Mouse (Mus musculus) hindbrain, embryonic 13.5 days (tissue): ENCODE results near the gene Ethe1. TPM values are rescaled to one million over a fixed set of nuclear protein-coding genes. Genes with fewer than 3 reads are reported as not detected.

ENCODE experiments used
- ATAC-seq: fragments of 200-750 bp; cut with Nextera tagmentation; 2 replicates; pipeline ENCODE4 v1.8.0; 2017; ENCODE audit warnings: moderate TSS enrichment; ENCODE audit not compliant: low FRiP score
- H3K27ac ChIP-seq: fragments of 300-500 bp; sonication (generic); 2 replicates; pipeline ENCODE4 v1.5.1; 2015; ENCODE audit warnings: inconsistent platforms, mild to moderate bottlenecking, moderate library complexity
- H3K27me3 ChIP-seq: fragments of 300-500 bp; sonication (generic); 2 replicates; pipeline ENCODE4 v1.6.1; 2015; ENCODE audit warnings: mild to moderate bottlenecking, inconsistent platforms
- H3K36me3 ChIP-seq: fragments of 300-500 bp; sonication (generic); 2 replicates; pipeline ENCODE4 v1.6.1; 2015; ENCODE audit warnings: mild to moderate bottlenecking, inconsistent platforms
- H3K4me1 ChIP-seq: fragments of 300-500 bp; sonication (generic); replicated peaks from 2 replicates; pipeline ENCODE4 v1.6.1; 2015; ENCODE audit warnings: inconsistent platforms
- H3K4me2 ChIP-seq: fragments of 300-500 bp; sonication (generic); 2 replicates; pipeline ENCODE4 v1.6.1; 2015; ENCODE audit warnings: inconsistent platforms, mild to moderate bottlenecking, moderate library complexity
- H3K4me3 ChIP-seq: fragments of 300-500 bp; sonication (generic); 2 replicates; pipeline ENCODE4 v1.5.1; 2015; ENCODE audit warnings: mild to moderate bottlenecking, inconsistent platforms
- H3K9ac ChIP-seq: fragments of 300-500 bp; sonication (generic); 2 replicates; pipeline ENCODE4 v1.6.1; 2015; ENCODE audit warnings: mild to moderate bottlenecking, inconsistent platforms
- H3K9me3 ChIP-seq: fragments of 300-500 bp; sonication (generic); 2 replicates; pipeline ENCODE4 v1.6.1; 2016; ENCODE audit warnings: inconsistent platforms
- WGBS: fragments of 180-500 bp; shearing (Covaris S2); methylation state at CpG from one replicate; pipeline ENCODE4 v1.1.7; 2015; 5-methylcytosine and 5-hydroxymethylcytosine counted together
- polyA plus RNA-seq: library from polyadenylated mRNA; unstranded; fragments of >200 nt; fragmentation: Nextera tagmentation; extraction: Ambion mirVana; gene quantifications from 2 replicates; pipeline ENCODE4 v1.2.1, GENCODE M21; 2015

Gene Ethe1
- polyA plus RNA-seq, result 15.1 and 18.7 TPM in 2 replicates

DNA sequence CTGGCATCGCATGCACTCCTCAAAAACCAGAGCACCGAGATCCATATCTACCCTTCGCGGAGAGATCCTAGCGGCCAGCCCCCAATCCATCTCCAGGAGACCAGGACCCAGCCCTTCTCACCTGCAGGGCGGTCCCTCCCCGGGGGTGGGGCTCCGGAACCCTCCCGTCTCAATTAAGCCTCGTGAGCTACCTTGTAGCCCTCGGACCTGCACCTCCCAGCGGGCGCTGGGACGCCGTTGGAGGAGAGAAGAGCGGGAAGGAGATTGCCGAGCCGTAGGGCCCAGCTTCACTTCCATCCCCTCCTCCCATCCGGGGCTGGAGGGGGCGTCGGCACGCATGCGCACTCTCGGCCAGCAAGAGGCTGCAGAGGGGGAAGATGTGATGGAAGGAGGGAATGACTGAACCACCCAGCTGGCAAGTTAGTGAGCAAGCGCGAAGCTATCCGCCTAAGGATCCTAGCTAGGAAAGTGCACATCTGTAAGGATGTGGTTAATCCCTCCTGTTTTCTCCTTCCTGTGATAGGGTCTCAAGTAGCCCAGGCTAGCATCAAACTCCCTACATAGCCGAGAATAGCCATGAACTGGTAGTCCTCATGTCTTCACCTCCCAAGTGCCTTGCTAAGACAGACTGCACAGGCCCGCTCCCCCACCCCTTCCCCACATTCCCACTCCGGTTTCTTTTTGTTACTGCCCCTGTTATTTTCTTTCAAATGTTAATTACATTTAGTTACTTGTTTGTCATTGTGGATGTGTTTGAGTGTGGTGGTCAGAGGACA, at the start of gene Ethe1, which contains the start of gene Zfp575:
Ethe1 (plus strand) TSS at position 214 of the 776 bp plus-strand sequence.
Zfp575 (minus strand) TSS at position 312 of the 776 bp plus-strand sequence.
- no peaks in the 10 kb centered on the region for H3K36me3 ChIP-seq
- H3K4me3 ChIP-seq, result peak within 1 kb of the TSS; percentile 56
- peak; percentile 80 for ATAC-seq
- H3K9me3 ChIP-seq, result no peaks in the 10 kb centered on the region
- peak within 1 kb of the TSS; percentile 62 for H3K4me2 ChIP-seq
- H3K27me3 ChIP-seq, result peaks cover 31% of the 10 kb centered on the region
- H3K9ac ChIP-seq, result peak within 1 kb of the TSS; percentile 89
- H3K4me1 ChIP-seq, result peaks cover 16% of the 10 kb centered on the region
- WGBS, result 7% methylated on average over 28 of the region's 30 CpGs
- peak within 1 kb of the TSS; percentile 70 for H3K27ac ChIP-seq

DNA sequence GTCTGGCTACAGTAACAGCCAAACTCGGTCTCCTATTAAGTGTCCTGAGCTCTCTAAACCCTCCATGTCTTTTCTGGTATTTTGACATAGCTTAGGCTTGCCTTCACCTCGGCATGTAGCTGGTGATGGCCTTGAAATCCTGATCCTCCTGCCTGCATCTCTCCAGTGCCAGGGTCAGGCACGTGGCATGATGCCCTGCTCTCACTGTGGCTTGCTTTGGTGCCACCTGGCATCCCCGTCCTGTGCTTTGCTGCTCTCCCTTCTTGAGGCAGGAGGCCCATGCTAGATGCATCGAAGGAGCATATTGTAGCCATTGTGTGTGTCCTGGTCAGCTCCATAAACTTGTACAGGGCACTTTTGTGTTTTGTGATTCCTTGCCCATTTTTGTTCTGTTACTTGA, 49.8 kb upstream of the Ethe1 start:
- 79% methylated on average over 5 of the region's 5 CpGs for WGBS
- no peak overlapping the region; the same call in 1 of the 2 replicates for H3K27ac ChIP-seq
- H3K4me1 ChIP-seq, result peaks cover 29% of the 10 kb centered on the region
- H3K36me3 ChIP-seq, result peaks cover 45% of the 10 kb centered on the region
- peak overlapping the region; percentile 40; the same call in 1 of the 2 replicates for H3K9ac ChIP-seq
- no peak overlapping the region for H3K4me2 ChIP-seq
- no peak for ATAC-seq
- no peak overlapping the region for H3K4me3 ChIP-seq
- H3K9me3 ChIP-seq, result no peaks in the 10 kb centered on the region
- H3K27me3 ChIP-seq, result peaks cover 12% of the 10 kb centered on the region; the same call in 1 of the 2 replicates

DNA sequence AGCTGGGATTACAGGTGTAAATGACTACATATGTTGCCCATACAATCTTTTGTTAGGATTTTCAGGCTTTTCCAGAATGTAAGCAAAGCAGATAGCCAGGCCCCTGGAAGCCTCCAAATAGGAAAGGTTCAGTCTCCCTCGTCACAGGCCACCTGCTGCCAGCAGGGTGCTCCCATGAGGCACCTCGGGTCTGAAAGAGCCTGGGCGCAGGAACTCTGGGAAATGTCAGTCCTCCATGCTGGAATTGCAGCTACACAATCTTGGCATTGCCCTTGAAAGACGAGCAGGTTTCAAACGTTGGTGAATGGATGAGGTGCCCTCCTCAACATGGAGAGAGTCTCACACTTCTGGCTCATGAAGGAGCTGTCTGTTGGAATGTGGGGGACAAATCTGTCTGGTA, 49.2 kb upstream of the Ethe1 start:
- H3K4me1 ChIP-seq, result peaks cover 25% of the 10 kb centered on the region
- no peaks in the 10 kb centered on the region for H3K9me3 ChIP-seq
- H3K36me3 ChIP-seq, result peaks cover 42% of the 10 kb centered on the region
- peaks cover 10% of the 10 kb centered on the region; the same call in 1 of the 2 replicates for H3K27me3 ChIP-seq
- no peak overlapping the region for H3K9ac ChIP-seq
- no peak overlapping the region for H3K4me2 ChIP-seq
- no peak overlapping the region for H3K27ac ChIP-seq
- 49% methylated on average over 5 of the region's 5 CpGs for WGBS
- no peak for ATAC-seq
- H3K4me3 ChIP-seq, result no peak overlapping the region

DNA sequence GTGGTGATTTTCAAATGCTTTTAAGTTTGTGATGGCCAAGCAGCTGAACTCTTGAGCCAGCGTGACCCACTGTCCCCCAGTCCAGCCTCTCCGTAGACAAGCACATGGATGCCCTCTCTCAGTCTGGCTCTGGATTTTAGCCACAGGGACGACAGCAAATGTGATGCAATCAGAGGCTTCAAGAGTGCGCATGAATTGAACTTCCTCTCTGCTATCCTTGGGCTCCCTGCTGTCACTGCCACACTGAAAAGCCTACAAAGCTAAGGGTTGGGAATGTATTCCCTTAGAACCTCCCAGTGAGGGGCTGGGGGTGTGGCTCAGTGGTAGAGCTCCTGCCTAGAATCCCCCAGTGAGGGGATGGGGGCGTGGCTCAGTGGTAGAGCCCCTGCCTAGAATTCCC, 48.6 kb upstream of the Ethe1 start:
- peaks cover 36% of the 10 kb centered on the region for H3K36me3 ChIP-seq
- no peak overlapping the region for H3K4me2 ChIP-seq
- H3K27me3 ChIP-seq, result 0 out of 2 replicates have a peak, but pooled peaks cover 4% of the 10 kb centered on the region
- H3K4me3 ChIP-seq, result no peak overlapping the region
- WGBS, result 83% methylated on average over 5 of the region's 5 CpGs
- ATAC-seq, result 0 out of 2 replicates have a peak, but pooled peaks have one; percentile 10
- H3K9me3 ChIP-seq, result no peaks in the 10 kb centered on the region
- H3K9ac ChIP-seq, result no peak overlapping the region
- H3K4me1 ChIP-seq, result peaks cover 20% of the 10 kb centered on the region
- H3K27ac ChIP-seq, result no peak overlapping the region

DNA sequence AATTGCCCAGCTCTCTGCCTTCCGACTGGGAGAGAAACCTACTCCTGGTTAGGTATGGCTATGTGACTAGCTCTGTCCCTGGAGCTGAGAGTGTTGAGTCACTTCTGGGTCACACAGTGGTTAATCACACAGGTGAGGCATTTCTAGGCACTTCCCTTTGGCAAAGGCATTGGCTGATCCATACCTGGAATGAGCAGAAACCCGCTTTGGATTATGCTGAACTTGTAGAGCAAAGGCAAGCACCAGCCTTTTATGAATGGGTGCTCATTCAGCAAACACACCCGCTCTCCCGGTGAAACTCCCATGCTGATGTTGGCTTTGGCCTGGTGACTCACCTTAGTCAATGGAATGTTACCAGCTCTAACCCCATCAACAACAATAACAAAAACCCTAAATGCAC, 47.7 kb upstream of the Ethe1 start:
- WGBS, result 95% methylated on average over 4 of the region's 4 CpGs
- Histone ChIP-seq H3K27me3 (no peaks in the 10 kb centered on the region), H3K36me3 (peaks cover 26% of the 10 kb centered on the region), H3K27ac (no peak overlapping the region), H3K4me3 (no peak overlapping the region), H3K9ac (no peak overlapping the region), H3K9me3 (no peaks in the 10 kb centered on the region), H3K4me2 (no peak overlapping the region), H3K4me1 (peaks cover 10% of the 10 kb centered on the region)
- ATAC-seq, result no peak

DNA sequence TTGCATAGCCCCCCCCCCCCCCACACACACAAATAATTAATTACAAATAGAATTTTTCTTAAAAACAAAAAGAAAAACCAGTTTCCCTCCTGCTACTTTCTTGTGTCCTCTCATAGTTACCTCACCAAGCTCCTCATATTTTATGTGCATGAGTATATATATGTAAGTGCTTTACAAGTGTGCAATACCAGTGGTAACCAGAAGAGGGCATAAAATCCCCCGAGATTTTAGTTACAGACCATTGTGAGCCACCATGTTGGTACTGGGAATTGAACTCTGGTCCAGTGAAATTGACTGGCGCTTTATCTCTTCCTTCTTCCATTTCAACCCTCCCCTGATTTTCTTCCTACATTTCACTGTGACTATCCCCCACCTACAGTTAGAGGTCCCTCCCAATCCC, 42.8 kb upstream of the Ethe1 start:
- ATAC-seq, result no peak
- H3K9ac ChIP-seq, result no peak overlapping the region
- no peak overlapping the region for H3K27ac ChIP-seq
- H3K4me2 ChIP-seq, result no peak overlapping the region
- no peaks in the 10 kb centered on the region for H3K9me3 ChIP-seq
- H3K36me3 ChIP-seq, result peaks cover 9% of the 10 kb centered on the region
- peaks cover 19% of the 10 kb centered on the region for H3K4me1 ChIP-seq
- 92% methylated on average over 2 of the region's 2 CpGs for WGBS
- H3K27me3 ChIP-seq, result no peaks in the 10 kb centered on the region
- H3K4me3 ChIP-seq, result no peak overlapping the region

DNA sequence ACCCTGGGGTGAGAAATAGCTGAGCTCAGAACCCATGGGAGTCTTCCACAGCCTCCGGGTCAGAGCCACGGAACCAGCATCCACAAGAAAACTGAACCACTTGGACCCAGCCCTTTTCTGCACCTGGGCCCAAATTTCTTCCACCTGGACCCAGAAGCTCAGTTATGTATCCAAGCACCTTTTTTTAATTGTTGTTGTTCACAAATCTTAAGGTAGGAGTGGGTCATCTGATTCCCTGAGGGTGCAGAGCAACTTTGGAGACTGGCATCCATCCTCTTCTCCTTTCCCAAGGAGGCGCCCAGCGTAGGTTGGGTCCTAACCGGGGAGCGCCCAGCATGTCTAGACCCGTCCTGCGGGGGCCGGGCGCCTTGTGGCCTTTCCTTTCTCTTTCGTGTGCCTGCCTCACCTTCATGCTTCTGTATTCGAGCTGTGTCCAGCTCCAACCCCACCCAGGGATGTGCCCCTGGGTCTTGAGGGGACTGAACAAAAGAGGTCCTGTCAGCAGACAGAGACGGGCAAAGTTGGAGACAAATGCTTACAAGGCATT, 41.2 kb upstream of the Ethe1 start, which contains the start of the genes Pinlyp and Xrcc1:
Pinlyp (minus strand) TSS at position 51 of the 547 bp plus-strand sequence.
Xrcc1 (plus strand) TSS at position 222 of the 547 bp plus-strand sequence.
- Histone ChIP-seq H3K9ac (peak within 1 kb of the TSS; percentile 84), H3K36me3 (peaks cover 19% of the 10 kb centered on the region), H3K27ac (peak within 1 kb of the TSS; percentile 75), H3K4me1 (peaks cover 19% of the 10 kb centered on the region), H3K4me3 (peak within 1 kb of the TSS; percentile 74), H3K9me3 (no peaks in the 10 kb centered on the region), H3K27me3 (no peaks in the 10 kb centered on the region), H3K4me2 (peak within 1 kb of the TSS; percentile 74)
- peak; percentile 19 for ATAC-seq
- WGBS, result 43% methylated on average over 13 of the region's 13 CpGs

DNA sequence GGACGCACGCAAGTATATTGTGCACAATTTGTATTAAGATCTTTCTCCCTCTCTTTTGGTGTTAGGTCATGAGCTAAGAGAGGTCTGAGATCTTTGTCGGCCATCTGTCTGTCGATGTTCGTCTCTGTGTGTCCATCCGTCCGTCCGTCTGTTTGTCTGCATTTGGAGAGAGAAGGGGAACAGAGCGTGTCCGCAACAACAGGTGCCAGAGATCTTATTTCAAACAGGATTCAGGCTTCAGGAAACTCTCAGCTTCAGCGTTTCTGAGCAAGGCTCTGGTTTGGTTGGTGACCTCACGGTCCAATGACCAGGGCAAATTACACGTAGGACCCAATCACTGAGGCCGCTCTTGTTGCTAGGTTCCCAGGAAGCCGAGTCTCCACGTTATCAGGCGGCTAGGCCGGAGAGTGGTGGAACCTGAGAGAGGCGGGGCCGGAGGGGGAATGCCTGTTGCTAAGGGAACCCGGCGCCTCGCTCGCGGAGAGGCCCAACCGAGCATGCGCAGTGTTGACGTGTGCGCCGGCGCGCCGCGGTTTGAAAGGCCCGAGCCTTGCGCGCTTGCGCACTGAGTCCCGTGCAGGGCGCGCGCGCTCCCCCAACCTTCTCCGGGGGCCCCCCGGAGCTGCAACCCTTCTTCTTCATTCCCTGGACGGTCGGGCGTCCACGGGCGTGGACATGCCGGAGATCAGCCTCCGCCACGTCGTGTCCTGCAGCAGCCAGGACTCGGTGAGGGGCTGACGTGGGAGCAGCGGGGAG, 40.5 kb upstream of the Ethe1 start:
- H3K4me1 ChIP-seq, result peaks cover 19% of the 10 kb centered on the region
- H3K27ac ChIP-seq, result peak overlapping the region; percentile 75
- ATAC-seq, result peak; percentile 97
- WGBS, result under 1% methylated on average over 57 of the region's 57 CpGs
- H3K9me3 ChIP-seq, result no peaks in the 10 kb centered on the region
- peak overlapping the region; percentile 74 for H3K4me3 ChIP-seq
- H3K36me3 ChIP-seq, result peaks cover 20% of the 10 kb centered on the region
- peak overlapping the region; percentile 84 for H3K9ac ChIP-seq
- peak overlapping the region; percentile 74 for H3K4me2 ChIP-seq
- H3K27me3 ChIP-seq, result no peaks in the 10 kb centered on the region

DNA sequence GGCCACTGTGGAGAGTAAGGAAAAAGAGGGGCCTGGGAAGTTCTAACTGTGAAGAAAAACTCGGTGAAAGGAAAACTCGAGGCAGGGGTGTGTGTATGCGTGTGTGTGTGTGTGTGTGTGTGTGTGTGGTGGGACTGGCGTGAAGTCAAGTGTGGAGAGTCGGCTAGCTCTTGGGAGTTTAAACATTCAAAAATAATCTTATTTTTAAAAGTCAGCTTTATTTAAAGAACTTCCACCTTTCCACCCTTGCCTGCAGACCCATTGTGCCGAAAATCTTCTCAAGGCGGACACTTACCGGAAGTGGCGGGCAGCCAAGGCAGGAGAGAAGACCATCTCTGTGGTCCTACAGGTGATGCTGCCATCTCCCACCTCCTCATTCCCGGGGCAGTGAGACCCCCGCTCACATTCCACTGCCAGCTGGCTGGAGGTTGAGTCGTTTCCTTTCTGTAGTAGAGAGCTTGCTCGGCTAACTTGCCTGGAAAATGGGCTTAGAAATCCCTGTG, 39.8 kb upstream of the Ethe1 start:
- 35% methylated on average over 13 of the region's 13 CpGs for WGBS
- Histone ChIP-seq H3K36me3 (peaks cover 27% of the 10 kb centered on the region), H3K27me3 (no peaks in the 10 kb centered on the region), H3K4me1 (peaks cover 19% of the 10 kb centered on the region), H3K4me2 (peak overlapping the region; percentile 74), H3K9me3 (no peaks in the 10 kb centered on the region), H3K4me3 (peak overlapping the region; percentile 74), H3K27ac (peak overlapping the region; percentile 75; the same call in 1 of the 2 replicates), H3K9ac (peak overlapping the region; percentile 84)
- peak; percentile 22; the same call in 1 of the 2 replicates for ATAC-seq

DNA sequence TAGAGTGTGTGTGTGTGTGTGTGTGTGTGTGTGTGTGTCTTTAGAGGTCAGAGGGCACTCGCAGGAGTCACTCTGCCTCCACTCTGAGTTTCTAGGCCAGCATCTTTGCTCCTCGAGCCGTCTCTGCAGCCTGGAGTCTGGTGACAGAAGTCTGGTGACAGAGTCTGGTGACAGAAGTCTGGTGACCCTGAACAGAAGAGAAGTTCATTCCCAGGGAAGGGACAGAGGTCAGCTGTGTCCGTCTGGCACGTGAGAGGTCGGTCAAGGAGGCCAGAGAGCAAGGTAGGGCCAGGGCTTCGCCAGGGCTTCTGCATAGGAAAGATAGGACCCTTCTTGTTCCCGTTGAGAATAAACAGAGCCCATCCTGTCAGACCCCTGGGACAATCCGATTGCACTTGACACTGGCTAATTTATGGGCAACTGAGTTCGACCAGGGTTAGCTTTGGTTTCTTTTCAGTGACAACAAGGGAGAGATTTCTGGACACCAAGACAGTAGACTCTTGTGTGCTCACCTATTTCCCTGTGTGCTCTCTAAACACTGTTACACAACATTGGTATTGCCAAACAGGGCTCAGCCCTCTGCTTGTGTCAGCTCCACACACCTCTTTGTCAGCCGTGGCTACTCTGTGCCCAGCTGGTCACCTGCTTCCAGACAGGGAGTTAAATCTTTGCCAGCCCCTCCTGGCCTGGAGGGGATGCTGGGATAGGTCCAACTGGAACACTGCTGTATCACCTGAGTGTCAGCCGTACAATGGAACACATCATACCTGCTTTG, 35.2 kb upstream of the Ethe1 start:
- Histone ChIP-seq H3K9me3 (no peaks in the 10 kb centered on the region), H3K4me1 (peaks cover 11% of the 10 kb centered on the region), H3K4me3 (no peak overlapping the region), H3K9ac (no peak overlapping the region), H3K27ac (no peak overlapping the region), H3K36me3 (peaks cover 55% of the 10 kb centered on the region), H3K4me2 (no peak overlapping the region), H3K27me3 (no peaks in the 10 kb centered on the region)
- WGBS, result 92% methylated on average over 12 of the region's 12 CpGs
- no peak for ATAC-seq

DNA sequence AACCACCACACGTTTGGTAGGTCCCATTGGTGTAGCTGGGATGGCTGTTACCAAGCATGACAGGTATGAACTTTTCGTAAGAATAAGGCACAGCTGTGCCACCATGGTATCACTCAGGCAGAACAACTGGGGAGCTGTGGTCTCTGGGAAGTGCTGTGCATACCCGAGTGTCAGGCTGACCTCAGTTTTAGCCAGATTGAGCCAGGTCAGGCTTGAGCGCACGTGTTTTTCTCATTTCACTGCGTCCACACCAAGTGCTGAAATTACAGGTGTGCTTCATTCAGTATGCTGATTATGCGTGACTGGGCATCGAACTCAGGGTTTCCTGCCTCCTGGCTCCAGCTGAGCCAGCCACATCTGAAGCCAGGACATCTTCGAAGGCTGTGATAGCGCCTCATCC, 31.6 kb upstream of the Ethe1 start:
- ATAC-seq, result no peak
- Histone ChIP-seq H3K4me3 (no peak overlapping the region), H3K36me3 (peaks cover 47% of the 10 kb centered on the region), H3K4me2 (no peak overlapping the region), H3K9ac (no peak overlapping the region), H3K9me3 (no peaks in the 10 kb centered on the region), H3K27me3 (no peaks in the 10 kb centered on the region), H3K4me1 (no peaks in the 10 kb centered on the region), H3K27ac (no peak overlapping the region)
- WGBS, result 95% methylated on average over 10 of the region's 10 CpGs
